Comparison of ENCODE assay signal across 20 mouse cellular contexts in the genomic region with DNA sequence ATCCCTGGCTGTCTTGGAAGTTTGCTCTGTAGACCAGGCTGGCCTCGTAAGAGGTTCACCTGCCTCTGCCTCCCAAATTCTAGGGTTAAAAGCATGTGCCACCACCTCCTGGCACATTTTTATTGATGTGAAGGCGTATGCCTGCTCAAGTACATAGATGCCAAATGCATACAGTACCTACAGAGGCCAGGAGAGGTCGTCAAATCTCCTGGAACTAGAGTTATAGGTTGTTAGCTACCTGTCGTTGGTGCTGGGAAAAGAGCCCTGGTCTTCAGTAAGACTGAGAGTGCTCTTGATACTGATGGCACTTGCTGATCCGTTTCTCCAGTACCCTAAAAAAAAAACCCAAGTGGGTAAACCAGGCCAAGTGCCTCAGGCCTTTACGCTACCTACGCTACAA.
DNase-seq lines count a peak whose midpoint lies in the region; TF ChIP-seq lines count a peak whose summit lies in the region.
"Had no signal": no experiment of that assay in that cellular context is flagged by ENCODE, and none has a peak within 500 bp of the region (broad histone marks: within the 10 kb centered on the region; RNA-seq: fewer than 3 reads in every experiment).

No protein-coding gene starts in this region.

- H3K4me1 ChIP-seq in E14TG2a.4 (replicated peaks; ENCODE audit: low read depth, low read length) = peaks cover 19% of the 10 kb centered on the region
- H3K4me1 ChIP-seq: embryonic facial prominence, embryonic 13.5 days; embryonic facial prominence, embryonic 15.5 days; forebrain, embryonic 12.5 days had no signal

- peaks cover 41% of the 10 kb centered on the region for H3K27me3 ChIP-seq in E14TG2a.4 (ENCODE audit: insufficient read depth, low read length)
- H3K27me3 ChIP-seq: embryonic facial prominence, embryonic 15.5 days had no signal

- TF ChIP-seq CTCF in E14TG2a.4 (conservative IDR thresholded peaks at IDR 0.05; ENCODE audit: low read length) = peak; percentile 25; the same call in 1 of the 2 replicates

- H3K9me3 ChIP-seq in E14TG2a.4 (ENCODE audit: low read length) = no peaks in the 10 kb centered on the region
- H3K9me3 ChIP-seq: embryonic facial prominence, embryonic 15.5 days; forebrain, embryonic 10.5 days; forebrain, embryonic 12.5 days had no signal

- H3K4me3 ChIP-seq in E14TG2a.4 (replicated peaks; ENCODE audit: low read length) = no peak overlapping the region
- H3K4me3 ChIP-seq: embryonic facial prominence, embryonic 13.5 days; embryonic facial prominence, embryonic 15.5 days; erythroblast, embryonic 14.5 days; forebrain, embryonic 10.5 days; forebrain, embryonic 12.5 days had no signal

- DNase-seq in ES-CJ7 (ENCODE audit: low read depth, low spot score) (peak; percentile 52), ZHBTc4 (ENCODE audit: low read depth, low spot score) (peak; percentile 54)
- no peak for DNase-seq in lung, postnatal 25 days (ENCODE audit: low spot score)
- no peak for DNase-seq in retina, embryonic 14.5 days (ENCODE audit: low spot score)
- DNase-seq: adrenal gland, adult 2 months; adrenal gland, postnatal 10 days; adrenal gland, postnatal 25 days; cerebellum, adult 11 months; cerebellum, adult 18-20 months; cerebellum, adult 8-10 months; cerebellum, adult 9-11 months; cerebellum, postnatal 14 days; cerebellum, postnatal 36 days; embryo, embryonic 11 days had no signal

- H3K36me3 ChIP-seq in E14TG2a.4 (ENCODE audit: insufficient read depth, low read length) = no peaks in the 10 kb centered on the region
- H3K36me3 ChIP-seq: embryonic facial prominence, embryonic 13.5 days; embryonic facial prominence, embryonic 15.5 days; forebrain, embryonic 10.5 days; forebrain, embryonic 12.5 days had no signal

Comparison
In these comparisons a context has a peak if more than half of its experiments do, and no peak if none do; other contexts are left out.
1. DNase-seq: peak in ES-CJ7 (single experiment) and ZHBTc4 (single experiment); none in lung, postnatal 25 days (single experiment) and retina, embryonic 14.5 days (single experiment).